Mouse (Mus musculus) MEL (cell line): Measurements from ENCODE around the gene Endog. TPM values are rescaled to one million over a fixed set of nuclear protein-coding genes. Genes with fewer than 3 reads are reported as not detected.

ENCODE experiments used
- DNase-seq: peaks from one replicate; pipeline ENCODE4 v3.0.0; 2011; ENCODE audit warnings: low read depth, low spot score
- H3K27ac ChIP-seq: 2 replicates; pipeline ENCODE4 v1.5.1; 2012; ENCODE audit warnings: low read depth, mild to moderate bottlenecking, control low read depth, low read length, moderate library complexity; ENCODE audit not compliant: control insufficient read depth
- H3K27me3 ChIP-seq, 2 experiments: fragments of 150-350 bp in 1 of 2; sonication (generic) in 1 of 2; 2 replicates each; pipeline ENCODE4 v1.6.1; 2012; ENCODE audit warnings: low read length in 2 of 2, mild to moderate bottlenecking in 2 of 2, improper control_type of control experiment in 1 of 2, moderate library complexity in 1 of 2; ENCODE audit not compliant: insufficient read depth in 2 of 2, control insufficient read depth in 1 of 2
- H3K36me3 ChIP-seq, 2 experiments: 2 replicates each; pipeline ENCODE4 v1.6.1; 2012 to 2014; ENCODE audit warnings: low read length in 2 of 2, improper control_type of control experiment in 1 of 2, inconsistent platforms in 1 of 2, mild to moderate bottlenecking in 1 of 2; ENCODE audit not compliant: insufficient read depth in 2 of 2, control insufficient read depth in 1 of 2
- H3K4me1 ChIP-seq, 2 experiments: fragments of 150-350 bp in 1 of 2; sonication (generic) in 1 of 2; 2 replicates each; pipeline ENCODE4 v1.6.1; 2012; ENCODE audit warnings: low read length in 2 of 2, improper control_type of control experiment in 1 of 2, mild to moderate bottlenecking in 1 of 2; ENCODE audit not compliant: insufficient read depth in 2 of 2, control insufficient read depth in 1 of 2
- H3K4me3 ChIP-seq, 2 experiments: fragments of 150-350 bp in 1 of 2; sonication (generic) in 1 of 2; 2 replicates each; pipeline ENCODE4 v1.5.1; 2012; ENCODE audit warnings: low read depth in 2 of 2, low read length in 2 of 2, mild to moderate bottlenecking in 2 of 2, moderate library complexity in 2 of 2, control low read depth in 1 of 2, improper control_type of control experiment in 1 of 2; ENCODE audit not compliant: control insufficient read depth in 1 of 2, insufficient read depth in 1 of 2
- H3K79me2 ChIP-seq: 2 replicates; pipeline ENCODE4 v1.6.1; 2012; ENCODE audit warnings: mild to moderate bottlenecking, low read length, moderate library complexity; ENCODE audit not compliant: control insufficient read depth, poor library complexity, insufficient read depth
- H3K9ac ChIP-seq: 2 replicates; pipeline ENCODE4 v1.6.1; 2012; ENCODE audit warnings: low read depth, mild to moderate bottlenecking, control low read depth, low read length, moderate library complexity; ENCODE audit not compliant: control insufficient read depth, poor library complexity, severe bottlenecking
- H3K9me3 ChIP-seq: fragments of 150-350 bp; sonication (generic); replicated peaks from 2 replicates; pipeline ENCODE4 v1.6.1; 2012; ENCODE audit warnings: mild to moderate bottlenecking, low read length, improper control_type of control experiment, moderate library complexity; ENCODE audit not compliant: insufficient read depth
- CTCF ChIP-seq, 3 experiments: IDR thresholded peaks in 2 of 3; conservative IDR thresholded peaks in 1 of 3; 2 replicates each; pipeline ENCODE4 v1.5.1; 2011 to 2012; ENCODE audit warnings: low read length in 3 of 3, low read depth in 2 of 3, mild to moderate bottlenecking in 2 of 3, improper control_type of control experiment in 1 of 3, inconsistent platforms in 1 of 3, mixed read lengths in 1 of 3, moderate library complexity in 1 of 3; ENCODE audit not compliant: control insufficient read depth in 1 of 3, insufficient read depth in 1 of 3, poor library complexity in 1 of 3, severe bottlenecking in 1 of 3
- ETS1 ChIP-seq: IDR thresholded peaks from 2 replicates; pipeline ENCODE4 v1.6.1; 2012; ENCODE audit warnings: low read depth, mild to moderate bottlenecking, inconsistent platforms, low read length, improper control_type of control experiment, moderate library complexity
- HCFC1 ChIP-seq: IDR thresholded peaks from 2 replicates; pipeline ENCODE4 v1.6.1; 2012; ENCODE audit warnings: low read depth, mild to moderate bottlenecking, inconsistent platforms, low read length, improper control_type of control experiment, moderate library complexity
- MAFK ChIP-seq: IDR thresholded peaks from 2 replicates; pipeline ENCODE4 v1.6.1; 2011; ENCODE audit warnings: low read depth, mild to moderate bottlenecking, low read length, improper control_type of control experiment, borderline replicate concordance
- MAZ ChIP-seq: IDR thresholded peaks from 2 replicates; pipeline ENCODE4 v1.6.1; 2012; ENCODE audit warnings: low read depth, mild to moderate bottlenecking, inconsistent platforms, low read length, improper control_type of control experiment
- MXI1 ChIP-seq: IDR thresholded peaks from 2 replicates; pipeline ENCODE4 v1.6.1; 2011; ENCODE audit warnings: mild to moderate bottlenecking, low read depth, low read length, improper control_type of control experiment
- NELFE ChIP-seq: IDR thresholded peaks from 2 replicates; pipeline ENCODE4 v1.6.1; 2011; ENCODE audit warnings: low read depth, low read length, improper control_type of control experiment
- NRF1 ChIP-seq: IDR thresholded peaks from 2 replicates; pipeline ENCODE4 v1.6.1; 2014; ENCODE audit warnings: low read depth, mild to moderate bottlenecking, inconsistent platforms, low read length, improper control_type of control experiment, moderate library complexity; ENCODE audit not compliant: poor library complexity, insufficient read depth, severe bottlenecking
- POLR2AphosphoS2 ChIP-seq: IDR thresholded peaks from 2 replicates; pipeline ENCODE4 v1.6.1; 2011; ENCODE audit warnings: low read length, improper control_type of control experiment
- RAD21 ChIP-seq: IDR thresholded peaks from 2 replicates; pipeline ENCODE4 v1.6.1; 2011; ENCODE audit warnings: mild to moderate bottlenecking, low read depth, low read length, improper control_type of control experiment
- SMC3 ChIP-seq: IDR thresholded peaks from 2 replicates; pipeline ENCODE4 v1.6.1; 2011; ENCODE audit warnings: low read depth, low read length, improper control_type of control experiment
- TBP ChIP-seq: IDR thresholded peaks from 2 replicates; pipeline ENCODE4 v1.8.0; 2011; ENCODE audit warnings: low read depth, low read length, improper control_type of control experiment
- USF2 ChIP-seq, 2 experiments: IDR thresholded peaks; 2 replicates each; pipeline ENCODE4 v1.6.1; 2011 to 2012; ENCODE audit warnings: improper control_type of control experiment in 2 of 2, low read length in 2 of 2, borderline replicate concordance in 1 of 2, inconsistent platforms in 1 of 2, low read depth in 1 of 2, mild to moderate bottlenecking in 1 of 2; ENCODE audit not compliant: insufficient read depth in 1 of 2
- ZC3H11A ChIP-seq: IDR thresholded peaks from 2 replicates; pipeline ENCODE4 v1.6.1; 2012; ENCODE audit warnings: low read depth, mild to moderate bottlenecking, inconsistent platforms, low read length, improper control_type of control experiment
- ZMIZ1 ChIP-seq: IDR thresholded peaks from 2 replicates; pipeline ENCODE4 v1.6.1; 2012; ENCODE audit warnings: low read depth, mild to moderate bottlenecking, inconsistent platforms, low read length, improper control_type of control experiment, moderate library complexity
- polyA plus RNA-seq, 2 experiments: library from polyadenylated mRNA; stranded (reverse) in 1 of 2; unstranded in 1 of 2; fragments of >175 nt in 1 of 2; fragments of >200 nt in 1 of 2; gene quantifications; 2 replicates each; pipeline versions ENCODE4 v1.2.1 to v1.2.4; 2012; ENCODE audit warnings: low replicate concordance in 2 of 2, low read depth in 1 of 2; ENCODE audit not compliant: insufficient read length in 2 of 2, insufficient read depth in 1 of 2, missing spikeins in 1 of 2
- total RNA-seq: library from RNA; depleted of rRNA; stranded (reverse); fragments of 300-350 nt; gene quantifications from 2 replicates; pipeline ENCODE4 v1.2.3, GENCODE M21; 2012

Endog gene
- total and polyA plus RNA-seq, 3 experiments = 19.4 to 27.2 TPM; not detected in 1

GRCm38 (mm10) chr2:30173541-30174240 is 2.4 kb downstream of the Endog start:
- H3K4me1 ChIP-seq = peaks cover 0 to 7% of the 10 kb centered on the region in 2 experiments; a peak in 2 of 4 replicates
- peaks cover 12% of the 10 kb centered on the region for H3K79me2 ChIP-seq
- TF ChIP-seq NRF1 = no peak
- no peak for TF ChIP-seq MAZ
- no peak for TF ChIP-seq MAFK
- no peak for TF ChIP-seq CTCF (IDR thresholded peaks at IDR 0.05 in 2 of 3, conservative IDR thresholded peaks at IDR 0.05 in 1 of 3; ENCODE audit: control insufficient read depth in 1 of 3, insufficient read depth in 1 of 3, low read depth in 2 of 3, low read length in 3 of 3, poor library complexity in 1 of 3, severe bottlenecking in 1 of 3)
- no peak for TF ChIP-seq USF2 (IDR thresholded peaks at IDR 0.05; ENCODE audit: borderline replicate concordance in 1 of 2, insufficient read depth in 1 of 2, low read depth in 1 of 2, low read length in 2 of 2)
- TF ChIP-seq ZMIZ1 = no peak
- TF ChIP-seq NELFE = no peak
- no peak for TF ChIP-seq ETS1
- TF ChIP-seq TBP = no peak
- no peak for TF ChIP-seq POLR2AphosphoS2
- no peak overlapping the region for H3K9ac ChIP-seq
- DNase-seq = no peak
- no peak overlapping the region for H3K4me3 ChIP-seq
- H3K27me3 ChIP-seq = no peaks in the 10 kb centered on the region
- no peak overlapping the region for H3K27ac ChIP-seq
- no peaks in the 10 kb centered on the region for H3K9me3 ChIP-seq
- peaks cover 0 to 3% of the 10 kb centered on the region in 2 experiments; a peak in 2 of 4 replicates for H3K36me3 ChIP-seq

- DNase-seq = peak; percentile 49
- H3K79me2 ChIP-seq = peaks cover 12% of the 10 kb centered on the region
- TF ChIP-seq MXI1 (no peak), SMC3 (peak; percentile 51), HCFC1 (no peak), CTCF (IDR thresholded peaks at IDR 0.05 in 2 of 3, conservative IDR thresholded peaks at IDR 0.05 in 1 of 3; ENCODE audit: control insufficient read depth in 1 of 3, insufficient read depth in 1 of 3, low read depth in 2 of 3, low read length in 3 of 3, poor library complexity in 1 of 3, severe bottlenecking in 1 of 3) (peak; percentile 40 to 66 (median 60); a peak in 5 of 6 replicates), RAD21 (peak; percentile 50), ZC3H11A (0 out of 2 replicates have a peak, but pooled peaks have one; percentile 19)
- TF ChIP-seq, all 39 proteins: peak for 4
- no peaks in the 10 kb centered on the region for H3K27me3 ChIP-seq
- no peaks in the 10 kb centered on the region for H3K9me3 ChIP-seq
- no peak overlapping the region for H3K4me3 ChIP-seq
- no peak overlapping the region for H3K9ac ChIP-seq
- H3K4me1 ChIP-seq = peaks cover 0 to 7% of the 10 kb centered on the region in 2 experiments; a peak in 2 of 4 replicates
- no peak overlapping the region for H3K27ac ChIP-seq
- peaks cover 0 to 3% of the 10 kb centered on the region in 2 experiments; a peak in 2 of 4 replicates for H3K36me3 ChIP-seq
Observed at GRCm38 (mm10) chr2:30175897-30176296, 4.6 kb downstream of the Endog start.
